Mouse (Mus musculus): ENCODE results near the gene Slc12a8. TPM values are rescaled to one million over a fixed set of nuclear protein-coding genes. Genes with fewer than 3 reads are reported as not detected.

Slc12a8 gene
- polyA plus RNA-seq (2014; fragmentation: Illumina TruSeq; extraction: RNeasy Lipid Tissue Mini Kit (QIAGEN cat#74804); ENCODE audit: low read depth, low replicate concordance) = 10.4 TPM

GRCm38 (mm10) chr16:33516807-33517565 is at the start of gene Slc12a8:
Slc12a8 (plus strand) TSS chr16:33517328.

GRCm38 (mm10) chr16:33684162-33684702 is 167.1 kb downstream of the Slc12a8 start, which contains the start of gene Heg1:
Heg1 (plus strand) TSS chr16:33684370.

Other genes with a start within 250 kb of the Slc12a8 start
- 73.7 TPM for gene Zfp148, start 136.5 kb upstream of the Slc12a8 start, polyA plus RNA-seq (2014; fragmentation: Illumina TruSeq; extraction: RNeasy Lipid Tissue Mini Kit (QIAGEN cat#74804); ENCODE audit: low read depth, low replicate concordance)
- gene Heg1, start 167.0 kb downstream of the Slc12a8 start, polyA plus RNA-seq (2014; fragmentation: Illumina TruSeq; extraction: RNeasy Lipid Tissue Mini Kit (QIAGEN cat#74804); ENCODE audit: low read depth, low replicate concordance) = 14.2 TPM

All from sigmoid colon, adult 10 weeks (tissue).